Mouse (Mus musculus): ENCODE measurements around the gene Man2b1. TPM values are rescaled to one million over a fixed set of nuclear protein-coding genes. Genes with fewer than 3 reads are reported as not detected.
A peak's percentile ranks its signal among the peaks of the same experiment; 100 is the strongest.

The Man2b1 gene
- polyA plus RNA-seq, 1 experiment from 2014 or later, result 40.1 TPM

GRCm38 (mm10) chr8:85062603-85063002 lies 20.5 kb upstream of the Man2b1 start:
- Histone ChIP-seq H3K4me2 (ENCODE audit: low read length) (no peak overlapping the region), H3K4me1 (replicated peaks; ENCODE audit: insufficient read depth, low read length) (peaks cover 7% of the 10 kb centered on the region; the same call in 1 of the 2 replicates), H3K27me3 (ENCODE audit: insufficient read depth, low read length) (no peaks in the 10 kb centered on the region), H3K36me3 (ENCODE audit: insufficient read depth, low read length) (peaks cover 13% of the 10 kb centered on the region; the same call in 1 of the 2 replicates), H3K9ac (ENCODE audit: low read depth, low read length) (no peak overlapping the region), H3K27ac (no peak overlapping the region), H3K9me3 (replicated peaks; ENCODE audit: low read length) (no peaks in the 10 kb centered on the region), H3K4me3 (replicated peaks; ENCODE audit: low read depth, low read length) (no peak overlapping the region)
- DNase-seq (ENCODE audit: low spot score) (no peak), ATAC-seq (replicated peaks; ENCODE audit: low FRiP score, low read depth) (no peak)
- TF ChIP-seq CTCF (IDR thresholded peaks at IDR 0.05; ENCODE audit: low read depth), result no peak
- 96% methylated on average over 4 of the region's 4 CpGs for WGBS

- H3K9ac ChIP-seq (ENCODE audit: low read depth, low read length), result no peak overlapping the region
- DNase-seq (ENCODE audit: low spot score), result no peak
- H3K4me2 ChIP-seq (ENCODE audit: low read length), result no peak overlapping the region
- peaks cover 7% of the 10 kb centered on the region; the same call in 1 of the 2 replicates for H3K4me1 ChIP-seq (replicated peaks; ENCODE audit: insufficient read depth, low read length)
- H3K27ac ChIP-seq, result no peak overlapping the region
- H3K27me3 ChIP-seq (ENCODE audit: insufficient read depth, low read length), result no peaks in the 10 kb centered on the region
- H3K4me3 ChIP-seq (replicated peaks; ENCODE audit: low read depth, low read length), result no peak overlapping the region
- no peak for TF ChIP-seq CTCF (IDR thresholded peaks at IDR 0.05; ENCODE audit: low read depth)
- H3K9me3 ChIP-seq (replicated peaks; ENCODE audit: low read length), result no peaks in the 10 kb centered on the region
- ATAC-seq (replicated peaks; ENCODE audit: low FRiP score, low read depth), result no peak
- peaks cover 15% of the 10 kb centered on the region; the same call in 1 of the 2 replicates for H3K36me3 ChIP-seq (ENCODE audit: insufficient read depth, low read length)
- WGBS, result 21% methylated on average over 2 of the region's 2 CpGs
Measured at GRCm38 (mm10) chr8:85065213-85065612, 17.9 kb upstream of the Man2b1 start.

GRCm38 (mm10) chr8:85067155-85067554 lies 15.9 kb upstream of the Man2b1 start:
- Histone ChIP-seq H3K27ac (no peak overlapping the region), H3K27me3 (ENCODE audit: insufficient read depth, low read length) (no peaks in the 10 kb centered on the region), H3K4me2 (ENCODE audit: low read length) (no peak overlapping the region), H3K9me3 (replicated peaks; ENCODE audit: low read length) (no peaks in the 10 kb centered on the region), H3K9ac (ENCODE audit: low read depth, low read length) (no peak overlapping the region), H3K36me3 (ENCODE audit: insufficient read depth, low read length) (peaks cover 15% of the 10 kb centered on the region; the same call in 1 of the 2 replicates), H3K4me1 (replicated peaks; ENCODE audit: insufficient read depth, low read length) (0 out of 2 replicates have a peak, but pooled peaks cover 8% of the 10 kb centered on the region), H3K4me3 (replicated peaks; ENCODE audit: low read depth, low read length) (no peak overlapping the region)
- WGBS, result 96% methylated on average over 2 of the region's 2 CpGs
- DNase-seq (ENCODE audit: low spot score), result no peak
- no peak for TF ChIP-seq CTCF (IDR thresholded peaks at IDR 0.05; ENCODE audit: low read depth)
- ATAC-seq (replicated peaks; ENCODE audit: low FRiP score, low read depth), result no peak

- no peak within 1 kb of the TSS for H3K9ac ChIP-seq (ENCODE audit: low read depth, low read length)
- peaks cover 15% of the 10 kb centered on the region; the same call in 1 of the 2 replicates for H3K36me3 ChIP-seq (ENCODE audit: insufficient read depth, low read length)
- 0 out of 2 replicates have a peak, but pooled peaks cover 8% of the 10 kb centered on the region for H3K4me1 ChIP-seq (replicated peaks; ENCODE audit: insufficient read depth, low read length)
- DNase-seq (ENCODE audit: low spot score), result no peak
- TF ChIP-seq CTCF (IDR thresholded peaks at IDR 0.05; ENCODE audit: low read depth), result no peak
- no peaks in the 10 kb centered on the region for H3K9me3 ChIP-seq (replicated peaks; ENCODE audit: low read length)
- no peaks in the 10 kb centered on the region for H3K27me3 ChIP-seq (ENCODE audit: insufficient read depth, low read length)
- no peak within 1 kb of the TSS for H3K4me2 ChIP-seq (ENCODE audit: low read length)
- ATAC-seq (replicated peaks; ENCODE audit: low FRiP score, low read depth), result no peak
- no peak within 1 kb of the TSS for H3K27ac ChIP-seq
- H3K4me3 ChIP-seq (replicated peaks; ENCODE audit: low read depth, low read length), result no peak within 1 kb of the TSS
Measured at GRCm38 (mm10) chr8:85067982-85068381, 15.1 kb upstream of the Man2b1 start, which contains the start of gene Gm5741. TSS of gene Gm5741 (minus strand) at chr8:85067982.

GRCm38 (mm10) chr8:85071041-85071440 lies 12.0 kb upstream of the Man2b1 start:
- no peaks in the 10 kb centered on the region for H3K9me3 ChIP-seq (replicated peaks; ENCODE audit: low read length)
- H3K4me3 ChIP-seq (replicated peaks; ENCODE audit: low read depth, low read length), result peak overlapping the region; percentile 89
- H3K9ac ChIP-seq (ENCODE audit: low read depth, low read length), result peak overlapping the region; percentile 93; the same call in 1 of the 2 replicates
- no peak for ATAC-seq (replicated peaks; ENCODE audit: low FRiP score, low read depth)
- peaks cover 33% of the 10 kb centered on the region for H3K36me3 ChIP-seq (ENCODE audit: insufficient read depth, low read length)
- DNase-seq (ENCODE audit: low spot score), result peak; percentile 34
- H3K4me2 ChIP-seq (ENCODE audit: low read length), result peak overlapping the region; percentile 71
- WGBS, result 81% methylated on average over 5 of the region's 5 CpGs
- 0 out of 2 replicates have a peak, but pooled peaks cover 8% of the 10 kb centered on the region for H3K4me1 ChIP-seq (replicated peaks; ENCODE audit: insufficient read depth, low read length)
- TF ChIP-seq CTCF (IDR thresholded peaks at IDR 0.05; ENCODE audit: low read depth), result no peak
- H3K27ac ChIP-seq, result peak overlapping the region; percentile 99
- H3K27me3 ChIP-seq (ENCODE audit: insufficient read depth, low read length), result no peaks in the 10 kb centered on the region

GRCm38 (mm10) chr8:85071514-85072281 lies 11.4 kb upstream of the Man2b1 start, which contains the start of gene Dhps:
TSS of gene Dhps (plus strand) at chr8:85071757.
- peak within 1 kb of the TSS; percentile 89 for H3K4me3 ChIP-seq (replicated peaks; ENCODE audit: low read depth, low read length)
- under 1% methylated on average over 68 of the region's 68 CpGs for WGBS
- DNase-seq (ENCODE audit: low spot score) (peak; percentile 97), ATAC-seq (replicated peaks; ENCODE audit: low FRiP score, low read depth) (peak; percentile 85)
- peaks cover 32% of the 10 kb centered on the region for H3K36me3 ChIP-seq (ENCODE audit: insufficient read depth, low read length)
- peak; percentile 34; the same call in 1 of the 2 replicates for TF ChIP-seq CTCF (IDR thresholded peaks at IDR 0.05; ENCODE audit: low read depth)
- no peaks in the 10 kb centered on the region for H3K9me3 ChIP-seq (replicated peaks; ENCODE audit: low read length)
- H3K9ac ChIP-seq (ENCODE audit: low read depth, low read length), result peak within 1 kb of the TSS; percentile 93
- peak within 1 kb of the TSS; percentile 99 for H3K27ac ChIP-seq
- H3K27me3 ChIP-seq (ENCODE audit: insufficient read depth, low read length), result no peaks in the 10 kb centered on the region
- 0 out of 2 replicates have a peak, but pooled peaks cover 8% of the 10 kb centered on the region for H3K4me1 ChIP-seq (replicated peaks; ENCODE audit: insufficient read depth, low read length)
- H3K4me2 ChIP-seq (ENCODE audit: low read length), result peak within 1 kb of the TSS; percentile 71
